Mouse (Mus musculus) erythroblast, embryonic 14.5 days (primary cell): ENCODE data around the gene Doc2a. TPM values are rescaled to one million over a fixed set of nuclear protein-coding genes. Genes with fewer than 3 reads are reported as not detected.

Source experiments
- H3K27me3 ChIP-seq: 2 replicates; pipeline ENCODE4 v1.6.1; 2012; ENCODE audit warnings: inconsistent platforms; ENCODE audit not compliant: control insufficient read depth
- H3K36me3 ChIP-seq: 2 replicates; pipeline ENCODE4 v1.6.1; 2012; ENCODE audit warnings: mild to moderate bottlenecking, inconsistent platforms; ENCODE audit not compliant: control insufficient read depth
- H3K4me1 ChIP-seq: 2 replicates; pipeline ENCODE4 v1.6.1; 2012; ENCODE audit warnings: inconsistent platforms; ENCODE audit not compliant: control insufficient read depth
- H3K4me3 ChIP-seq: replicated peaks from 2 replicates; pipeline ENCODE3; 2012; ENCODE audit warnings: moderate library complexity, mild to moderate bottlenecking, inconsistent platforms
- H3K9me3 ChIP-seq: 2 replicates; pipeline ENCODE4 v1.6.1; 2012; ENCODE audit warnings: low read length, inconsistent platforms, mixed read lengths; ENCODE audit not compliant: control insufficient read depth
- GATA1 ChIP-seq: IDR thresholded peaks from 2 replicates; pipeline ENCODE4 v1.6.1; 2012; ENCODE audit warnings: low read length, inconsistent platforms, mixed read lengths
- TAL1 ChIP-seq: IDR thresholded peaks from 3 replicates; pipeline ENCODE4 v1.6.1; 2012; ENCODE audit warnings: low read length, inconsistent platforms, mixed read lengths
- polyA plus RNA-seq: library from polyadenylated mRNA; stranded (reverse); fragments of >175 nt; gene quantifications from 2 replicates; pipeline ENCODE4 v1.2.3, GENCODE M21; 2012

Doc2a gene
- polyA plus RNA-seq, 1 experiment, result not detected

DNA sequence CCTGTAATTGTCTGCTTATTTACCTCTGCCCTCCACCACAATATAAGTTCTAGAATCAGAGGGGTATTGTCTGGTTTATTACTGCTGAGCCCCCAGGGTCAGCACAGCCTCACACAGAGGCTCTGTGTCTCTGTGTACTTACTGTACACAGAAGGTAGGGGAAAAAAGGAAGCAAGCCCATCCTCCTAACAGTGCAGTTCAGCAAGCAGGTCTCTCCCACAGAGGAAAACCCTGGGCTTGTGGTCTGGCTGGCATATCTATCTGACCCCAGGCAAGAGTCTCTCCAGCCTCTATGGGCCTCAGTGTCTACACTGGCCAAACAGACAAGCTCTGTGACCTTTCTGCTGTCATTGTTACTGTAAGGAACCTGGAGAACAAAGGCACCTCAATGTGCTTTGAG, 43.5 kb upstream of the Doc2a start:
- no peaks in the 10 kb centered on the region for H3K27me3 ChIP-seq
- H3K4me1 ChIP-seq, result peaks cover 55% of the 10 kb centered on the region
- no peaks in the 10 kb centered on the region for H3K9me3 ChIP-seq
- H3K4me3 ChIP-seq, result no peak overlapping the region
- TF ChIP-seq GATA1 (no peak), TAL1 (no peak)
- peaks cover 21% of the 10 kb centered on the region for H3K36me3 ChIP-seq

DNA sequence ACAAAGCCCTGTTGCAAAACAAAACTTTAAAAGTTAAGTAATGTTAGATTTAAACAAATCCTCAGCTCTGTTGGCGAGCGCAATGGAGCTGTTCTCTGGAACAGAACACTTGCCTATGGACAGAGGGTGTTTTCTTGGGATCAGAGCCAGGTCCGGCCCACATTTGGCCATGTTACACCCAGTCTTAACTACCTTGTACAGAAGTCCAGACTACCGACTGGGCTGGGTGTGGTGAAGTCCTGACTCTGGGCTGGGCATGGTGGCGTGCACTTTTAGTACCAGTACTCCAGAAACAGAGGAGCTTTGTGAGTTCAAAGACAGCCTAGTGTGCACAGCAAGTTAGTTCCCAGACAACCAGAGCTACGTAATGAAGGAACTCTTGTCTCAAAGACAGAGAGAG, 40.3 kb upstream of the Doc2a start:
- H3K4me3 ChIP-seq, result no peak overlapping the region
- no peaks in the 10 kb centered on the region for H3K9me3 ChIP-seq
- no peaks in the 10 kb centered on the region for H3K27me3 ChIP-seq
- TF ChIP-seq GATA1, result no peak
- TF ChIP-seq TAL1, result no peak
- peaks cover 21% of the 10 kb centered on the region for H3K36me3 ChIP-seq
- H3K4me1 ChIP-seq, result peaks cover 51% of the 10 kb centered on the region

DNA sequence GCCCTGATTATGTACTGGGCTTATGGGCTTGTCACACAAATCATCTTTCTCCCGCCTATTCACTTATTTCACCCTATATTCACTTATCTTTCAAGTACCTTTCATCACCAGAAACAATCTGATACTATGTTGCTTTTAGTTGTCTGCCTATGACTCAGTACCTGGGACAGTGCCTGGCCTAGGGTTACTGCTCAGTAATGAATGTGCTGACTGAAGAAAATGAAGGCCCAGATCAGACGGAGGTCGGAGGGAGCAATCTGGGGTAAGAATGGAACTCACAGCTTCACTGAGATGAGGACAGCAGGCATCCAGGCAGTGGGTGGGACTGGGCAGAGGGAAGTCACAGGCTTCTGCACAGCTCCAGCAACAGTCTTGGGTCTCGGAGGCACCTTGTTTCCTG, 39.8 kb upstream of the Doc2a start:
- H3K4me1 ChIP-seq, result peaks cover 46% of the 10 kb centered on the region
- H3K36me3 ChIP-seq, result peaks cover 18% of the 10 kb centered on the region
- H3K4me3 ChIP-seq, result no peak overlapping the region
- H3K9me3 ChIP-seq, result no peaks in the 10 kb centered on the region
- no peaks in the 10 kb centered on the region for H3K27me3 ChIP-seq
- TF ChIP-seq GATA1, result no peak
- TF ChIP-seq TAL1, result no peak

DNA sequence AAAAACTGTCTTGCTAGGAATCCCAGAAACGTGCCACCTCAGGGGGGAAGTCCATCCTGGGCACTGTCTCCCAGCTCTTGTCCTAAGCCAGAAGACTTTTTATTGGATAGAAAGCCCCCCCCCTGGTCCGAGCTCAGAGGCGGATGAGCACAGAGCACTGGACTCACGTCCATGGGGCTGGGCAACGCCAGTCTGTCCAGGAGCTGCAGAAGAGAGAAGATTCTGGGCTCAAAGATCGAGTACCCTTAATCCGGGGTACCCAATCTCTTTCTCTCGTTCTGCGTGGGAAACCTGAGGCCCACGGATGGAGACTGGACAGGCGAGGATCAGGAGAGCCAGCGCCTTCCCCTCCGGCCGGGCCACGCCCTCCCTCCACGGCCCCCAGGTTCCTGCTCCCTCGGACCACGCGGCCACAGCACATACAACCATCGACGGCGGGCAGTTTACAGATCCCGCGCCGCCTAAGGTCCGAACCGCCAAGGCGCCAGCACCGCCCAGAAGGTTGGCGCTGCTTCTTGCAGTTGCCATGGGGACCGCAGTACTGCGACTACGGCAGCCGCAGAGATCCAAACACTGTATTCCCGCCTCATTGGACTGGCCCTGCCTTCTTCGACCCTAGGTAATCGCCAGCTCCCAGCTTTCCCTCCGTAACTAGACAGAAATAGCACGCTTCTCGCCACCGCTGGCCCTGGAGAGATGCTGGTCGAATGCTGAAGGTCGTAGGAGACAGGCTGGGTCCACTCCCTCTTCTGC, 38.3 kb upstream of the Doc2a start:
- peaks cover 12% of the 10 kb centered on the region for H3K36me3 ChIP-seq
- TF ChIP-seq GATA1, result no peak
- no peak for TF ChIP-seq TAL1
- H3K9me3 ChIP-seq, result no peaks in the 10 kb centered on the region
- H3K27me3 ChIP-seq, result 0 out of 2 replicates have a peak, but pooled peaks cover 1% of the 10 kb centered on the region
- peaks cover 37% of the 10 kb centered on the region for H3K4me1 ChIP-seq
- H3K4me3 ChIP-seq, result peak overlapping the region; percentile 69

DNA sequence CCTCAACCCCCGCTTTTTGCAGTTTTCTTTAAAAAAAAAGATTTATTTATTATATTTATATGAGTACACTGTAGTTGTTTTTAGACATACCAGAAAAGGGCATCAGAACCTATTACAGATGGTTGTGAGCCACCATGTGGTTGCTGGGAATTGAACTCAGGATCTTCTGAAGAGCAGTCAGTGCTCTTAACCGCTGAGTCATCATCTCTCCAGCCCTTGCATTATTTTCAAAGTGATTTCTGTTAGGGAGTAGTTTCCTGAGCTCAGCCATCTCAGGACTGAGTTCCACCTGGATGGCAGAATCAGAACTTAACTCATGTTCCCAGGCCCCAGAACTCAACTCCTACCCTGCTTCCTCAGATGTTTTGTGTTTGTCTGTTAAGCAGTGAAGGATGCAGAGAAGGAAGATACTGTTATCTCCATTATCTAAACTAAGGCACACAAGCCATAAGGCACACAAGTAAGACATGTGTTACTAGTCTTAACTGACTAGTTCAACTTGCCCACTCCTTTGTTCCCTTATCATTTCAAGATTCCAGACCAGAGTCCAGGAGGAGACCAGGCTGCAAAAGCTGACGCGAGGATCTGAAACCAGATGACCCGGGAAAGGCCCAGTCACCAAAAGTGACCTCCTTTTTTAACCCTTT, 37.4 kb upstream of the Doc2a start:
- H3K36me3 ChIP-seq, result peaks cover 7% of the 10 kb centered on the region
- H3K4me3 ChIP-seq, result peak overlapping the region; percentile 69
- TF ChIP-seq TAL1 (no peak), GATA1 (no peak)
- no peaks in the 10 kb centered on the region for H3K9me3 ChIP-seq
- peaks cover 37% of the 10 kb centered on the region for H3K4me1 ChIP-seq
- H3K27me3 ChIP-seq, result peaks cover 6% of the 10 kb centered on the region; the same call in 1 of the 2 replicates

DNA sequence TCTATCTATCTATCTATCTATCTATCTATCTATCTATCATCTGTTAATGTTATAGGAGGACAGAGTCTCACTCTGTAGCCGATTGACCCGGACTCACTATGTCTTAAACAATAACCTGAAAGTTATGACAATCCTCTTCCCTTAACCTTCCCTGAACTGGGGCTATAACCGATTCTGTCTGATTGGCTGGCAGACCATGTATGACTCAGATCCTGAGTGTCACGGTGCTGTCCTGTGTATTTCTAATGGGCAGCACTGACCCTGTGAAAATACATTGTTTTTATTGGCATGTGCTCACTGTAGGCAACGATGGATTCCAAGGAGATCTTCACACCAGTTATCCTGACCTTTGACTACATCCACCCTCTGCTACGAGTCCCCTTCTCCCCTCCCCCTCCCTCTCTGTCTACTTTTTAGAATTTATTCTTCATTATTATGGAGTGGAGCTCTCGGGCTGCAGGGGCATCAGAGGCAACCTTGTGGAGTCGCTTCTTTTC, 31.4 kb upstream of the Doc2a start:
- Histone ChIP-seq H3K36me3 (no peaks in the 10 kb centered on the region), H3K9me3 (peaks cover 6% of the 10 kb centered on the region), H3K4me1 (no peaks in the 10 kb centered on the region; the same call in none of the 2 replicates), H3K27me3 (peaks cover 6% of the 10 kb centered on the region; the same call in 1 of the 2 replicates), H3K4me3 (no peak overlapping the region)
- no peak for TF ChIP-seq TAL1
- no peak for TF ChIP-seq GATA1

DNA sequence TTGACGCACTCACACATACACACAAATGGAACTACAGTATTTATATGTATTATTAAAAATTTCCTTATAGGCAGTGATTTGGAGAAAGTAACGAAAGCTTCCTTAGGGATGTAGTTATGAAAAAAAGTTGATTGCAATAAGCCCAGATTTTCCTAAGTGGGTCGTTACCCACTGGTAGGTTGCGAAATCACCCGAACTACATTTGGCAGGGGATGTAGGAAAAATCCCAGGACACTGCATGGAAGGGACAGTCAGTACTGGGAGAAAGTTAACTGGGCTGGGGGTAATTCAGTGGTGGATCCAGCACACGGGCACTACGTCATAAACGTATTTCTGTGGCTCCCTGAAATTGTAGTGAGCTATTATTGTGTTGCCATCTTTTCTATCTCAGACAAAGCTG, 30.7 kb upstream of the Doc2a start:
- H3K36me3 ChIP-seq, result no peaks in the 10 kb centered on the region
- H3K4me3 ChIP-seq, result no peak overlapping the region
- H3K9me3 ChIP-seq, result peaks cover 6% of the 10 kb centered on the region
- TF ChIP-seq TAL1 (no peak), GATA1 (no peak)
- H3K27me3 ChIP-seq, result peaks cover 6% of the 10 kb centered on the region; the same call in 1 of the 2 replicates
- no peaks in the 10 kb centered on the region; the same call in none of the 2 replicates for H3K4me1 ChIP-seq

DNA sequence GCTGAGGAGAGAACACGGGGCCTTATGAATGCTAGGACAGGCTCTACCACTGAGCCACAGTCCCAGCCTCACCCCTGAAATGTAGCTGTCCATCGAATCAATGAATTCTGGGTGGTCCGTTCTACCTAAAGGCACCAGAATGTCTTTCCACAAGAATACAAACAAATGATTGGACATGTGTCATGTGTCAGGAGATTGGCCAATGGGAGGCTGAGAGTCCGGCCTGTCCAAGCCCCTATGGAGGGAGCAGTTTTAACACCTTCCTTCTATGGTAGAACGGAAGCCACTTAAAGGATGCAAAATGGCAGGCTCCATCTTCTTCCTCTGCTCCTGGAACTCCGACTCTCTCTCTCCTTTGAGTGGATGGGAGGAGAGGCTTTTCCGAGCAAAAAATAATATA, 29.6 kb upstream of the Doc2a start:
- Histone ChIP-seq H3K4me3 (no peak overlapping the region), H3K4me1 (peaks cover 5% of the 10 kb centered on the region), H3K36me3 (no peaks in the 10 kb centered on the region), H3K27me3 (peaks cover 13% of the 10 kb centered on the region), H3K9me3 (peaks cover 6% of the 10 kb centered on the region)
- TF ChIP-seq GATA1 (no peak), TAL1 (no peak)

DNA sequence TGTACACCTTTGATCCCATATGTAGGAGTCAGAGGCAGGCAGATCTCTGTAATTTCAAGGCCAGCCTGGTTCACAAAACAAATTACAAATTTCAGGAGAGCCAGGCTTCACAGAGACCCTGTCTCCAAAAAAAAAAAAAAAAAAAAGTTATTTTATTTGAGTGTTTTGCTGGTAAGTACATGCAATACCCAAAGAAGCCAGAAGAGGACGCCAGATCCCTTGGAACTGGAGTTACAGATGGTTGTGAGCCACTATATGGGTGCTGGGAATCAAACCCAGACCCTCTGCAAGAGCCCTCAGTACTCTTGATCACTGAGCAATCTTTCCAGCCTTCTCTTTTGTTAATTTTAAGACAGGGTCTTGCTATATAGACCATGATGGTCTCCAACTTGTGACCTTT, 28.4 kb upstream of the Doc2a start:
- TF ChIP-seq TAL1, result no peak
- TF ChIP-seq GATA1, result no peak
- Histone ChIP-seq H3K36me3 (no peaks in the 10 kb centered on the region), H3K27me3 (peaks cover 24% of the 10 kb centered on the region), H3K4me3 (no peak overlapping the region), H3K4me1 (peaks cover 5% of the 10 kb centered on the region), H3K9me3 (peaks cover 6% of the 10 kb centered on the region)
